Mouse (Mus musculus): ENCODE measurements around the gene Gm5485. TPM values are rescaled to one million over a fixed set of nuclear protein-coding genes. Genes with fewer than 3 reads are reported as not detected.
A peak's percentile ranks its signal among the peaks of the same experiment; 100 is the strongest.

Gene Gm5485
- polyA plus RNA-seq (2015; fragmentation: Nextera tagmentation; extraction: Ambion mirVana), result not detected in 2 replicates

GRCm38 (mm10) chr16:48412246-48412645 lies at the start of gene Gm5485:
Gene Gm5485 (minus strand): TSS chr16:48412416.
- H3K9ac ChIP-seq (replicated peaks; ENCODE audit: low read depth, low read length), result no peak within 1 kb of the TSS
- no peak for ATAC-seq
- no peak within 1 kb of the TSS for H3K27ac ChIP-seq (ENCODE audit: low read length)
- no peaks in the 10 kb centered on the region for H3K9me3 ChIP-seq (ENCODE audit: control insufficient read depth, low read length)
- no peak within 1 kb of the TSS for H3K4me2 ChIP-seq (ENCODE audit: low read length)
- H3K27me3 ChIP-seq (replicated peaks; ENCODE audit: control insufficient read depth, insufficient read depth, low read length), result no peaks in the 10 kb centered on the region
- no peaks in the 10 kb centered on the region for H3K36me3 ChIP-seq (ENCODE audit: control insufficient read depth, insufficient read depth)
- H3K4me1 ChIP-seq (replicated peaks; ENCODE audit: control insufficient read depth, insufficient read depth, low read length), result no peaks in the 10 kb centered on the region
- 89% methylated on average over 1 of the region's 1 CpGs for WGBS
- H3K4me3 ChIP-seq (replicated peaks; ENCODE audit: low read length), result no peak within 1 kb of the TSS

GRCm38 (mm10) chr16:48453264-48453663 lies 41.0 kb upstream of the Gm5485 start:
- Histone ChIP-seq H3K9me3 (ENCODE audit: control insufficient read depth, low read length) (no peaks in the 10 kb centered on the region), H3K27me3 (replicated peaks; ENCODE audit: control insufficient read depth, insufficient read depth, low read length) (no peaks in the 10 kb centered on the region), H3K4me1 (replicated peaks; ENCODE audit: control insufficient read depth, insufficient read depth, low read length) (no peaks in the 10 kb centered on the region), H3K9ac (replicated peaks; ENCODE audit: low read depth, low read length) (no peak overlapping the region), H3K4me2 (ENCODE audit: low read length) (no peak overlapping the region), H3K4me3 (replicated peaks; ENCODE audit: low read length) (no peak overlapping the region), H3K36me3 (ENCODE audit: control insufficient read depth, insufficient read depth) (no peaks in the 10 kb centered on the region), H3K27ac (ENCODE audit: low read length) (no peak overlapping the region)
- WGBS, result 93% methylated on average over 3 of the region's 3 CpGs
- ATAC-seq, result no peak

GRCm38 (mm10) chr16:48446161-48446925 lies 34.1 kb upstream of the Gm5485 start:
- Histone ChIP-seq H3K9ac (replicated peaks; ENCODE audit: low read depth, low read length) (no peak overlapping the region), H3K36me3 (ENCODE audit: control insufficient read depth, insufficient read depth) (no peaks in the 10 kb centered on the region), H3K4me2 (ENCODE audit: low read length) (no peak overlapping the region), H3K4me3 (replicated peaks; ENCODE audit: low read length) (no peak overlapping the region), H3K9me3 (ENCODE audit: control insufficient read depth, low read length) (no peaks in the 10 kb centered on the region), H3K27me3 (replicated peaks; ENCODE audit: control insufficient read depth, insufficient read depth, low read length) (no peaks in the 10 kb centered on the region), H3K27ac (ENCODE audit: low read length) (no peak overlapping the region), H3K4me1 (replicated peaks; ENCODE audit: control insufficient read depth, insufficient read depth, low read length) (no peaks in the 10 kb centered on the region)
- 74% methylated on average over 8 of the region's 8 CpGs for WGBS
- no peak for ATAC-seq

- Histone ChIP-seq H3K9me3 (ENCODE audit: control insufficient read depth, low read length) (no peaks in the 10 kb centered on the region), H3K4me3 (replicated peaks; ENCODE audit: low read length) (no peak overlapping the region), H3K4me2 (ENCODE audit: low read length) (no peak overlapping the region), H3K4me1 (replicated peaks; ENCODE audit: control insufficient read depth, insufficient read depth, low read length) (no peaks in the 10 kb centered on the region), H3K27me3 (replicated peaks; ENCODE audit: control insufficient read depth, insufficient read depth, low read length) (no peaks in the 10 kb centered on the region), H3K9ac (replicated peaks; ENCODE audit: low read depth, low read length) (no peak overlapping the region), H3K27ac (ENCODE audit: low read length) (no peak overlapping the region), H3K36me3 (ENCODE audit: control insufficient read depth, insufficient read depth) (no peaks in the 10 kb centered on the region)
- WGBS, result 91% methylated on average over 5 of the region's 5 CpGs
- no peak for ATAC-seq
Measured at GRCm38 (mm10) chr16:48444589-48444988, 32.4 kb upstream of the Gm5485 start.

- H3K27me3 ChIP-seq (replicated peaks; ENCODE audit: control insufficient read depth, insufficient read depth, low read length), result no peaks in the 10 kb centered on the region
- no peaks in the 10 kb centered on the region for H3K4me1 ChIP-seq (replicated peaks; ENCODE audit: control insufficient read depth, insufficient read depth, low read length)
- H3K36me3 ChIP-seq (ENCODE audit: control insufficient read depth, insufficient read depth), result no peaks in the 10 kb centered on the region
- H3K4me2 ChIP-seq (ENCODE audit: low read length), result no peak overlapping the region
- H3K4me3 ChIP-seq (replicated peaks; ENCODE audit: low read length), result no peak overlapping the region
- H3K9me3 ChIP-seq (ENCODE audit: control insufficient read depth, low read length), result no peaks in the 10 kb centered on the region
- no peak overlapping the region for H3K9ac ChIP-seq (replicated peaks; ENCODE audit: low read depth, low read length)
- H3K27ac ChIP-seq (ENCODE audit: low read length), result no peak overlapping the region
- no peak for ATAC-seq
Measured at GRCm38 (mm10) chr16:48437476-48437875, 25.3 kb upstream of the Gm5485 start.

- H3K4me3 ChIP-seq (replicated peaks; ENCODE audit: low read length), result no peak overlapping the region
- H3K36me3 ChIP-seq (ENCODE audit: control insufficient read depth, insufficient read depth), result no peaks in the 10 kb centered on the region
- H3K9me3 ChIP-seq (ENCODE audit: control insufficient read depth, low read length), result no peaks in the 10 kb centered on the region
- no peaks in the 10 kb centered on the region for H3K27me3 ChIP-seq (replicated peaks; ENCODE audit: control insufficient read depth, insufficient read depth, low read length)
- ATAC-seq, result no peak
- no peak overlapping the region for H3K4me2 ChIP-seq (ENCODE audit: low read length)
- no peaks in the 10 kb centered on the region for H3K4me1 ChIP-seq (replicated peaks; ENCODE audit: control insufficient read depth, insufficient read depth, low read length)
- H3K27ac ChIP-seq (ENCODE audit: low read length), result no peak overlapping the region
- WGBS, result 19% methylated on average over 1 of the region's 1 CpGs
- no peak overlapping the region for H3K9ac ChIP-seq (replicated peaks; ENCODE audit: low read depth, low read length)
Measured at GRCm38 (mm10) chr16:48435454-48435853, 23.2 kb upstream of the Gm5485 start.

- no peak for ATAC-seq
- H3K36me3 ChIP-seq (ENCODE audit: control insufficient read depth, insufficient read depth), result no peaks in the 10 kb centered on the region
- no peak within 1 kb of the TSS for H3K4me3 ChIP-seq (replicated peaks; ENCODE audit: low read length)
- no peak within 1 kb of the TSS for H3K27ac ChIP-seq (ENCODE audit: low read length)
- no peaks in the 10 kb centered on the region for H3K9me3 ChIP-seq (ENCODE audit: control insufficient read depth, low read length)
- H3K9ac ChIP-seq (replicated peaks; ENCODE audit: low read depth, low read length), result no peak within 1 kb of the TSS
- WGBS, result 93% methylated on average over 15 of the region's 15 CpGs
- peaks cover 11% of the 10 kb centered on the region for H3K4me1 ChIP-seq (replicated peaks; ENCODE audit: control insufficient read depth, insufficient read depth, low read length)
- no peaks in the 10 kb centered on the region for H3K27me3 ChIP-seq (replicated peaks; ENCODE audit: control insufficient read depth, insufficient read depth, low read length)
- no peak within 1 kb of the TSS for H3K4me2 ChIP-seq (ENCODE audit: low read length)
Measured at GRCm38 (mm10) chr16:48431027-48431426, 18.8 kb upstream of the Gm5485 start, which contains the start of gene Morc1. Gene Morc1 (plus strand): TSS chr16:48431237.

- Histone ChIP-seq H3K36me3 (ENCODE audit: control insufficient read depth, insufficient read depth) (no peaks in the 10 kb centered on the region), H3K27me3 (replicated peaks; ENCODE audit: control insufficient read depth, insufficient read depth, low read length) (no peaks in the 10 kb centered on the region), H3K9me3 (ENCODE audit: control insufficient read depth, low read length) (no peaks in the 10 kb centered on the region), H3K9ac (replicated peaks; ENCODE audit: low read depth, low read length) (no peak overlapping the region), H3K4me3 (replicated peaks; ENCODE audit: low read length) (no peak overlapping the region), H3K27ac (ENCODE audit: low read length) (peak overlapping the region; percentile 50; the same call in 1 of the 2 replicates), H3K4me2 (ENCODE audit: low read length) (no peak overlapping the region), H3K4me1 (replicated peaks; ENCODE audit: control insufficient read depth, insufficient read depth, low read length) (peaks cover 11% of the 10 kb centered on the region)
- 19% methylated on average over 1 of the region's 1 CpGs for WGBS
- peak; percentile 72 for ATAC-seq
Measured at GRCm38 (mm10) chr16:48429427-48429826, 17.2 kb upstream of the Gm5485 start.

GRCm38 (mm10) chr16:48424069-48424468 lies 11.9 kb upstream of the Gm5485 start:
- no peak for ATAC-seq
- WGBS, result 91% methylated on average over 4 of the region's 4 CpGs
- H3K27me3 ChIP-seq (replicated peaks; ENCODE audit: control insufficient read depth, insufficient read depth, low read length), result no peaks in the 10 kb centered on the region
- H3K9me3 ChIP-seq (ENCODE audit: control insufficient read depth, low read length), result no peaks in the 10 kb centered on the region
- no peak overlapping the region for H3K9ac ChIP-seq (replicated peaks; ENCODE audit: low read depth, low read length)
- no peak overlapping the region for H3K4me3 ChIP-seq (replicated peaks; ENCODE audit: low read length)
- H3K4me2 ChIP-seq (ENCODE audit: low read length), result no peak overlapping the region
- no peak overlapping the region for H3K27ac ChIP-seq (ENCODE audit: low read length)
- H3K4me1 ChIP-seq (replicated peaks; ENCODE audit: control insufficient read depth, insufficient read depth, low read length), result peaks cover under 1% of the 10 kb centered on the region; the same call in 1 of the 2 replicates
- no peaks in the 10 kb centered on the region for H3K36me3 ChIP-seq (ENCODE audit: control insufficient read depth, insufficient read depth)

All from forebrain, embryonic 16.5 days (tissue).